Mouse (Mus musculus): ENCODE measurements around the gene 2410004B18Rik.
"Not testable (repeated sequence)": the region's sequence is repeated elsewhere in the genome, so short reads cannot be mapped to it uniquely, and the experiment has no call there.

The 2410004B18Rik gene

DNA sequence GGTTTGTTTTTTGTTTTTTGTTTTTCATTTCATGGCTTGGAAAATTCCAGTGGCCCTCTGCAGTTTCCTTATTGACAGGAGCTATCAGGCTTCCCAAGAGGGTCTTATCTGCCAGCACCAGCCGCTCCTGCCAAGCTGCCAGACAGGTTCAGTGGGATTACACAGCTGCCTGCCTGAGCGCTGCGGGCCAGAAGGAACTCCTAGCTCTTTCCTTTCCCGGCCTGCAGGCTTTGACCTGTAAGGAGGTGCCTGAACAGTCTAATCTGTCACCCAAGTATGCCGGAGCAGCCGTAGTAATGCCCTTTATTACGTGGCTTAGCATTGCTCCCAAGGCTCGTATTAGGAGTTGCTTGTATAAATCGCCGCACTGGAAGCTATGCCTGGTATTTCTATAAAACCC, 26.7 kb downstream of the 2410004B18Rik start:
- DNase-seq (ENCODE audit: low read depth, low spot score), result no peak

GRCm38 (mm10) chr3:145965583-145965982, 27.8 kb downstream of the 2410004B18Rik start:
- DNase-seq (ENCODE audit: low read depth, low spot score), result not testable (repeated sequence)

DNA sequence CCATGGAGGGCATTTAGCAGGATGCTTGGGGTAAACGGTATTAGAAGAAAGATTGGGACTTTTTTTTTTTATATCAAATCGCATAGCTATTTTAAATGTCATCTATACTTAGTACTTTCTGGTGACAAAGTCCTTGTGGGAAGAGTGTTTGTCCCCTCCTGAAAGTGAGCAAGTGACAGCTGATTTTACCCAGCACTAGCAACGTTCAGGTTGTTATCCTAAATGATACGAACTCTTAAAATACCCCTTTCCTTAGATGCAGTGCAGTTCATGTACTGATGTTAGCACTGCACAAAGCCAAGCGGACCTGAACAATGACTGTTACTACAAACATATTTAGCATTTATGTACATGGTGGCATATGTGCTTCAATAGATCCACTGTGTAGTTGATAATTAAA, 29.0 kb downstream of the 2410004B18Rik start:
- no peak for DNase-seq (ENCODE audit: low read depth, low spot score)

GRCm38 (mm10) chr3:145969031-145969501, 31.3 kb downstream of the 2410004B18Rik start:
- DNase-seq (ENCODE audit: low read depth, low spot score), result no peak

- no peak for DNase-seq (ENCODE audit: low read depth, low spot score)
Measured at GRCm38 (mm10) chr3:145971501-145971900, 33.7 kb downstream of the 2410004B18Rik start.

- DNase-seq (ENCODE audit: low read depth, low spot score), result no peak
Measured at GRCm38 (mm10) chr3:145974986-145975385, 37.2 kb downstream of the 2410004B18Rik start.

DNA sequence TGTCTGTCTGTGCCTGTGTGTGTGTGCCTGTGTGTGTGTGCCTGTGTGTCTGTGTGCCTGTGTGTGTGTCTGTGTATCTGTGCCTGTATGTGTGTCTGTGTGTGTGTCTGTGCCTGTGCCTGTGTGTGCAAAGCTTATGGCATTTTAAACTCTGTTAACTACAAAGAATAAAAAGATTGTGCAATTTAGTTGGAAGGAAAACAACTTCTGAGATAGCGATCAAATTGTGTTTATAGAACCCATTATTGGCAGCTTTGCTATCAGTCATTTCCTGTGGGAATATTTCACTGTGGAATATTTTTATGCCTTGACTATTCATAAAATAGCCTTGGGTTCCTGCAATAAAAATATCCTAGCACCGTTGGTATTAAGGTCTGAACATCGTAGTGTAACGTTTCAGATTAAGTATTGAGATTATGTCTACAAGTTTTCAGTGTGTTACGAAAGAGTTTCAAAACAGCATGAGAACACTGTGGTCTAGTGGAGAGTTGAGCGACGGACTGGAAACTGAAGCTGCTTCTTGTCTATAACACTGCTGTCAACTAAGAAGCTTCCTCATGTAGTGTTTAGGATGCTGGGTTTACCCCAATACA, 47.6 kb downstream of the 2410004B18Rik start:
- no peak for DNase-seq (ENCODE audit: low read depth, low spot score)

GRCm38 (mm10) chr3:145986317-145987001, 48.6 kb downstream of the 2410004B18Rik start:
- no peak for DNase-seq (ENCODE audit: low read depth, low spot score)

GRCm38 (mm10) chr3:145987268-145987969, 49.6 kb downstream of the 2410004B18Rik start, which contains the start of gene Syde2:
Gene Syde2 (plus strand): TSS chr3:145987870.
- DNase-seq (ENCODE audit: low read depth, low spot score), result no peak

- no peak for DNase-seq (ENCODE audit: low read depth, low spot score)
Measured at GRCm38 (mm10) chr3:145987970-145988683, 50.3 kb downstream of the 2410004B18Rik start.

DNA sequence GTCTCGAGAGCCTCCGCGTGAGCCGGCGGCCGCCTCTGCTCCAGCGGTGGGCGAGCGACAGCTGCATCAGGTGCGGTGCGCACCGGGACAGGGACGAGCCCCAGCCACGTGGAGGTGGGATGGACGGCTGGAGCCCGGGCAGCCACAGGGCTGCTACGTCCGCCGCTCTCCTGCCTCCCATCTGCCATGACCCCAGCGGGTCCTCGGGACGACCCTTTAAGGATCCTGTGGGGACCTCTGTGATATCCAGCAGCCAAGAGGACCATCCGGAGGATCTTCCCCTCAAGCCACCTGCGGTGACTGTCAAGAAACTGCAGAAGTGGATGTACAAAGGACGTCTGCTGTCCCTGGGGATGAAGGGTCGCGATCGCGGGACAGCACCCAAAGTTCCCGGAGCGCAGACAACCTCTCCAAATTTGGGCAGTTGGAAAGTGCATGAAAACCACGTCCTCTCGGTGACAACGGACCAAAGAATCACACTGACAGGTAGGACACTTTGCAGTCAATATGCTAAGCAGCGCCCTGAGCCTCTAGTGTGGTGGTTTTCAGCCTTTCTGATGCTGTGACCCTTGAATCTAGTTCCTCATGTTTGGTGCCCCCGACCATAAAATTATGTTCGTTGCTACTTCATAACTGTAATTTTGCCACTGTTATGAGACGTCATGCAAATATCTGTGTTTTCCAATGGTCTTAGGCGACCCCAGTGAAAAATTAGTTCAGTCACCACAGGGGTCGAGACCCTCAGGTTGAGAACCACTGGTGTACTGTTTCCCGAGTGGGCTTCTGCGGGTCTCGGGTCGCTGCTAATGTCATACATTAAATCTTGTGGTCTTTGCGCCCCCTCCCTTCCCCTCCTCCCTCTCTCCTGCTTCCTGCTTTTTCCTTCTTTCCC, 51.1 kb downstream of the 2410004B18Rik start:
- DNase-seq (ENCODE audit: low read depth, low spot score), result no peak

DNA sequence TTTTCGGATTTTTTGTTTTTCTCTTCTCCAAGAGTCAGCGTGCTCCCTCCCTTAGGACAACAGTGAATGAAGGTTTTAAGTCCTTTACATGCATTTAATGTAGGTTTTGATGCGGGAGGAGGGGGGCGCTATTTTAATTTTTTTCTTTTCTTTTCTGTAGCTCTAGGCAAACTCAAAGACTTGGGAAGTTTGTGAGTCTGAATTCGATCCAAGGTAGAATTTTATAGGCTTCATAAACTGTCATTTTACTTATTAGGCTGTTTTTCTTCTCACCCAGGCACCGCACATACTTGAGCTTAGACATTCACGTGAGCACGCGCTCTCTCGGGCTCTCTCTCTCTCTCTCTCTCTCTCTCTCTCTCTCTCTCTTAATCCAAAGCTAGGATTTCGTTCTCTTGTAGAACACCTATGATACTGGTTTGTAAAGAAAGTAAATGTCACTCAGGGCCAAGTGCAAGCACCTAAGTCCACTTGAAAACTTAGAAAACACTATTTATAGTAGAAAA, 51.8 kb downstream of the 2410004B18Rik start:
- DNase-seq (ENCODE audit: low read depth, low spot score), result no peak

DNA sequence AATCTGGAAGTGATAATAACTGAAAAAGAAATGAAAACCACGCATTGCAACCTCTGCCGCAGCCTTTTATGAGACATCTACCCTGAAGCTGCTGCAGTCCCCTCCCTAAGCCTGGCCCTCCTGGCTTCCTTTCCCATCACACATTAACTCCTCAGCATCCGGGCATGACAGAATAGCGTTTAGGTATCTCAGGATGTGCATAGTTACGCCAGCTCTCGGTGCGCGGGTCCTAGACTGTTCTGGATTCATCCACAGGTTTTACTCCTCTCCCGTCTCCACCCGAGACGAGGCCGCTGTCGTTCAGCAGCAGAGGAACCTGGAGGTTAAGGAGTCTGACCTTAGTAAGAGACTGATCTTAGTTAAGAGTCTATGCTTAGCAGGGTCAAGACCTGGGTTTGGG, 53.3 kb downstream of the 2410004B18Rik start:
- DNase-seq (ENCODE audit: low read depth, low spot score), result no peak

GRCm38 (mm10) chr3:145991976-145992730, 54.3 kb downstream of the 2410004B18Rik start:
- DNase-seq (ENCODE audit: low read depth, low spot score), result no peak

DNA sequence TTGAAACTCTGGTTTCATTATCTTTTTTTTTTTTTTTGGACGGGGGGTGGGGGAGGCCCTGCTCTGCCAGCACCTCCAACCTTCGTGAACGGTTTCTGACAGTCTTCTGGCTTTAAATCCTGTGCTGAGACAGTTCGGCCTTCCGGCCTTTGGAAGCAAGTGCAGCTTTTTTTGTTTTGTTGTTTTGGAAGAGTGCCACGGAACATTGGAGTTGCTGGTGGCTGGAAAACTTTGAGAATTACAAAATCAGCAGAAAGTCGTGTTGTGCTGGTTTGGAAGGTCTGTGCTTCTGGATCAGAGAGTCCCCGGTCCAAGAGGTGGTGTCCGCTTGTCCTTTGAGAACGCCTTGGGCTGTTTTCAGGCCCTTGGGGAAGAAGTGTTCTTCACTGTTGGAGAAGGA, 55.0 kb downstream of the 2410004B18Rik start:
- DNase-seq (ENCODE audit: low read depth, low spot score), result no peak

GRCm38 (mm10) chr3:145993481-145994201, 55.8 kb downstream of the 2410004B18Rik start:
- no peak for DNase-seq (ENCODE audit: low read depth, low spot score)
